Mouse (Mus musculus) erythroblast, adult 5-6 weeks (primary cell): ENCODE results near the gene Arpc3. TPM values are rescaled to one million over a fixed set of nuclear protein-coding genes. Genes with fewer than 3 reads are reported as not detected.
"Not testable (repeated sequence)": the region's sequence is repeated elsewhere in the genome, so short reads cannot be mapped to it uniquely, and the experiment has no call there.

Experiments used
- ATAC-seq: replicated peaks from 2 replicates; pipeline ENCODE4 v1.8.0; 2016; ENCODE audit warnings: moderate number of reproducible peaks, mild to moderate bottlenecking, moderate TSS enrichment, inconsistent platforms; ENCODE audit not compliant: poor library complexity, low FRiP score, severe bottlenecking
- total RNA-seq, 2 experiments: library from RNA; stranded (forward) in 1 of 2; stranded (reverse) in 1 of 2; fragments of 150-400 nt in 1 of 2; fragments of 200-764, 138-1000 nt in 1 of 2; gene quantifications; 2 replicates each; pipeline versions ENCODE4 v1.2.3 to v1.2.4; 2015 to 2017; ENCODE audit warnings: low replicate concordance in 2 of 2

Arpc3 gene
- total RNA-seq, 2 experiments from 2014 or later: 98.4 to 303 TPM

DNA sequence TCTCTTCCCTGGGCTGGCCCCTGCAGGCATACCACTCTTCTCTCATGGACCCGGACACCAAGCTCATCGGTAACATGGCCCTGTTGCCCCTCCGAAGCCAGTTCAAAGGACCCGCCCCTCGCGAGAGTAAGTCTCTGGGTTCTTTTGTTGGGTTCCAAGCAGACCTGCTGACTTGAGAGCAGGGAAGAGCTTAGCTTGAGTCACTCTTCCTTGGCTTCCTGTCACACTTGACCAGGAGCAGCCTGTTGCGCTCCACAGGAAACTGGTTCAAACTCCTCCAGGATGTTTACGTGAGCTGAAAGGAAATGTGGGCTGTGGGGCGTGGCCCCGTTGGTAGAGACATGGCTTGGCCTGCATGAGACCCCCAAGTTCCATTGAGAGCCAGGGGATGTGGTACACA lies 5.1 kb downstream of the Arpc3 start:
- no peak for ATAC-seq

DNA sequence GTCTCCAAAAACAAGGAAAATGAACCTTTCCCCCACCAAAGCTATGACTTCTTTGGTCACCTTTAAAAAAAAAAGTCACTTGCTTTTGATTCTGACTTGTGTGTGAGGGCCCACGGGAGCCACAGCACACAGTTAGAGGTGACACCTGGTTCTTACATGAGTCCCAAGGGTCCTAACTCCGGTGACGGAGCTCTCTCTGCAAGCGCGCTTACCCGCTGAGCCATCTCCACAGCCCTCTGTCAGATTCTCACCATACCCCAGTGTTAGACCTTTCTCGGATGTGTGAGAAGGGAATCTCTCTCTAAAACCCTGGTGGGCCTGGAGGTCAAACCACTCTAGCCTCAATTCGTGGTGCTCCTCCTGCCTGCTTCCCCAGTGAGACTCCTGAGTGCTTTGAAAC lies 5.8 kb downstream of the Arpc3 start:
- ATAC-seq: no peak

DNA sequence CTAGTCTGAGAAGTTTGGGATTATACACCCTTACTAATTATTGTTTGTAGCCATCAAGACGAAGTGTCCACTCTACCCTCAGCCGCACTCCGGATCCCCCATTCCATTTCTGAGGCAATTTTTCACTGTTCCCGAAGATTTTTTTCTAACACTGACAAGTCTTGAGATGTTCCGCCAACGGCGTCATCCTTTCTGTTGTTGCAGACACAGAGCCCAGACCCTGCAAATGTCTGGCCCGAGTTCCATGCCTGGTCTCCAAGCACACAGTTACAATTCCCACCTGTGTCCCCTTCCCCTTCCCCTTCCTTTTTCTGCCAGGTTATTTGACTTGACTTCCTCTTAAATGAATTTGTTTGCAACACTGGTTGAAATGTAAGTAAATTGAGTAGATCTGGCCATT lies 8.2 kb downstream of the Arpc3 start:
- ATAC-seq: no peak

DNA sequence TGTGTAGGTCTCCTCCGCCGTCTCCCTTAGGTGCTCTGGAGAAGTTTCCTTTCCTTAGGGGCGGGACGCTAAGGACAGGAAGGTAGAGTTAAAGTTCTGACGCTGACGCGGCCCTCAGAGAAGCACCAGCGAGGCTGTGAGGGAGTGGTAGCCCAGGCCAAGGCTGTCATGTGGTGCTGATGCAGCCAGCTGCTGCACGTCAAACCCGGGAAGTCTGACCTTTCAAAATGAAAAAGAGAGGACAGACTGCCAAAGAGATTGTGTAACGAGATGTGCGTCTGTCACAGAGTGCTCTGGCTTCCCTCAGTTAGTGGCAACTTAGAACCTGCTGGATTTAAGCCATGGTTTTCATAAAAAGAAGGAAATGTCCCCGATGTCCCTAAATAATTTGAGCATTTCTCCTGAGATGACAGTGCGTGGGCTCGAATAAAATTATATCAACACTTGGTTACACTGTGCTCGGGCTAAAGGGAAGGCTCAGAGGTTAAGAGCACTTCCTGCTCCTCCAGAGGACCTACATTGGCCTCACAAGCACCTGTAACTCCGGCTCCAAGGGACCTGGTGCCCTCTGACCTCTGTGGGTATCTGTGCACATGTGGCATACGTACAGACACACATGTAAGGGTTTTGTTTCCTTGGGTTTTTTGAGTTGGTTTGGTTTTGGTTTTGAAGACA lies 9.1 kb downstream of the Arpc3 start:
- peak; percentile 8; the same call in 1 of the 2 replicates for ATAC-seq

DNA sequence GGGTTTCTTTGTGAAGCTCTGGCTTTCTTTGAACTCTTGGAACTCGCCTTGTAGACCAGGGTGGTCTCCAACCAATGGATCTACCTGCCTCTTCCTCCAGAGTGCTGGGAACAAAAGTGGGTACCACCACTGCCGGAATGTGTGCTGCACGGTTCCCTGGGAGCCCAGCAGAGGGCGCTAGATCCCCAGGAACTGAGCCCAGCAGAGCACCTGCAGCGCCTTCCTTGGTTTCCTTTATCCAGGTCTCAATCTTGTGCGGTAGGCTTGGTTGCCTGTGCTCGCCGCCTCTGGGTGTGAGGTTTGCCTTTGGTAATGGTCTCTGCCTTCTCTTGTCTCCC lies 9.6 kb downstream of the Arpc3 start:
- ATAC-seq: peak; percentile 76

DNA sequence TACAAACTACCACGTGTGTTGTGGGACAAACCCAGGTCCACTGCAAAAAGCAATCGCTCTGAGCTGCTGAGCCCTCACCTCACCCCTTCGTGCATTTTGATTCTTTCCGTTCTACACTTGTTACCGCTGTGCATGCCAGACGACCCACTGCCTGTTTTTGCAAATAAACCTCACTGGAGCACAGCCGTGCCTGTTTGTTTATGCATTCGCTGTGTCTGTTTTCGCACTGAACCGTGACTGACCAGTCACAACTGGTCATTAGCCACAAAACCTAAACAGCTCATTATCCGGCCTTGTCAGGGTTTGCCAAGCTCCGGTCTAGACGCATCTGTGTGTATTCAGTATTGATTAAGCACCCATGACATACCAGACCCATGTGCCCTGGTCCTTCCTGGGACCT lies 10.5 kb downstream of the Arpc3 start:
- no peak for ATAC-seq

DNA sequence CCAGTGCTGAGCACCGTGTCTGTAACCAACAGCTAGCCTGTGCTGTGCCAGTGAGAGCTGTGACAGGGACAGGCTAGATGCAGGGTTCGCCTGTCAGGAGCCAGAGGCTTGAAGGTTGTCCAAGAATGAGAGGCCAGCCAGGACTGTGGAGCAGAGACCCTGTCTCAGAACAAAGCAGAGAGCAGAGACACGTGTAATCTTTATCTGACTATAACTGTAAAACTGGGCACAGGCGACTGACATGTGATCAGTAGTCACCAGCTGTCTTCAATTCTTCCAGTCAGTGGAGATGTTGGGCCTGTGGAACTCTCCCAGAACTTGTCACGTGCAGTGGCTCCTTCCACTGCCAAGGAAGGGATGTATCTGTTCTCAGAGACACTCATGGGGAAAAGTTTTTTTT lies 11.1 kb downstream of the Arpc3 start:
- no peak for ATAC-seq

DNA sequence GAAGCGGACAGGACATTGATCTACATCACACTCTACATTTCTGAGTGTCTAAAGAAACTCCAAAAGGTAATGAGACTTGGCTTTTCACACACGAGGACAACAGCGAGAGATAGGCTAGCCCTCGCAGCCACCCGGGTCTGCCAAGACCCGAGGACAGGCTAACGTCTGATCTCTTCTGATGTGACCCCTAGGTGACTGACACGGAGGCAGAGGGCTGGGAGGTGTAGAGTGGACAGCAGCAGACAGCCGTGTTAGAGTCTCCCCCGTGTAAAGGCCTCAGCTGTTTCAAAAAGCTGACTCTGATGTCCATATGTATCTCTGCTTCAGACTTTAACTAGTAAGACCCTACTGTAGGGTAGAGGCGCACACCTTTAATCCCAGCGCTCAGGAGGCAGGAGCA lies 11.7 kb downstream of the Arpc3 start:
- no peak for ATAC-seq

DNA sequence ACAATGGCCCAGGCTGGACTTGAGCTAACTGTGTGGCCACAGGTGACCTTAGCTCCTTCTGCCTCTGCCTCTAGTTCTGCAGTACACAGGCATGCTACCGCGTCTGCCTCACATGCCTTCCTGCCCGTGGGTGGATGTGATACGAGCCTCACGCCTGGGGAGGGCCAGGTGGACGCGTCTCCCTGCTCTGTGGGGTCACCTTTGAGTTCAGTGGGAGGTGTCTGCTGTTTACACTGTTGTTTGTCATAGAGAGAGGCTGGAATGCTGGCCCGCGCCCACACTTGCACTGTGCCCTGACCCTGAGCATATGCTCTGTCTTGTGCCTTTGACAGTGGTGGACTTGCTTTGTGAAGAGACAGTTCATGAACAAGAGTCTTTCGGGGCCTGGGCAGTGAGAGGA lies 13.9 kb downstream of the Arpc3 start:
- no peak for ATAC-seq

DNA sequence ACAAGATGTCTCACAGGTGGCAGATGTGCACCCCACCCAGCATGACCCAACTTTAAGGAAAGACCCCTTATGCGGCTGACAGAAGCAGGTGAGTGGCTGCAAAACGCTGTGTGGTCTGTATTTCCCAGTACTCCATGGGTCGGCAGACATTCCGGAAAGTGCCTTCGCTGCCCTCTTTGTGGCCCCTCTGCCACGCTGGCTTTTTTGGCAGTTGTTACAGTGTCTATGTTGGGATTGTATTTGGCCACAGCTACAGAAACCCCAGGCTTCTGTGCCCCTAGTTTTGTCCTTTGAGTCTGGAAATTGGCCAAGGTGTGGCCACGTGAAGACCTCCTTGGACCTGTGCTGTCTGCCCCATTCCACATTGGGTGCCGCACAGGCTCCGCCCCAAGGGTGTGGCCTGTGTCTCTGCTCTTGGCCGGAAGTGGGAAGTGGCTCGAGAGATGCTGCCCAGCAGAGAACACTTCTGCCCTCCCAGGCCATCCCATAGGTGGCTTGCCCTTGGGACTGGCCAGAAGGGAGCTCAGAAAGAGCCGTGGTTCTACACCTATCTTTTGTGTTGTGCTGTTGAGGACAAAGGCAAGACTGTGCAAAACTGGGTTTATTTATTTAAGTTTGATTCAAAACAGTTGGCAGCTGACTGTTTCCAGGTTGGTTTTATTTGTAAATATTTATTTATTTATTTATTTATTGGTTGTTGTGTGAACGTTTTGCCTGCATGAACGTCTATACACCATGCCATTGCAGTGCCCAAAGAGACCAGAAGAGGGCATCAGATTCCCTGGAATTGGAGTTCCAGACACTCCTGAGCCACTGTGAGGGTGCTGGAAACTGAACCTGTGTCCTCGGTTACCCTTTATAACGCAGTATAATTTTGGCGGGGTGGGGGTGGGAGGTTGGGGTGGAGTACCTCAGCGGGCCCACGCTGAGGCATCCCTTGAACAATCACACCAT lies 18.3 kb downstream of the Arpc3 start:
- ATAC-seq: no peak

DNA sequence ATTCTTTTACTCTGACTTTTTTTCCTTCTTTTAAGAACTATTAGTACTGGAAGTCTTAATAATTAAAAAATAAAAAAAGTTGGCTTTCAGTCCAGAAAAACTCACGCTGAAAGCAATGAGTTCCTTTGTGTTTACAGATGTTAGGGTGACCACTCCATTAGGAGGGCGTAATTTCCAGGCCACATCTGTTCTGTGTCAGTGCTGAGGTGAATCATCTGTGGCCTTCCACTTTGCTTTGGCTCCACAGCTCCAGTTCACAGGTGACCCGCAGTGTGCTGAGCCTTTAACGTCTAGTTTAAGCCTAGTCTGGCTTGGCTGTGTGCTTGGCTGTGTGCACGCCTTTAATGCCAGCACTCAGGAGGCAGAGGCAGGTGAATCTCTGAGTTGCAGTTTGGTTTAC lies 20.2 kb downstream of the Arpc3 start:
- no peak for ATAC-seq

DNA sequence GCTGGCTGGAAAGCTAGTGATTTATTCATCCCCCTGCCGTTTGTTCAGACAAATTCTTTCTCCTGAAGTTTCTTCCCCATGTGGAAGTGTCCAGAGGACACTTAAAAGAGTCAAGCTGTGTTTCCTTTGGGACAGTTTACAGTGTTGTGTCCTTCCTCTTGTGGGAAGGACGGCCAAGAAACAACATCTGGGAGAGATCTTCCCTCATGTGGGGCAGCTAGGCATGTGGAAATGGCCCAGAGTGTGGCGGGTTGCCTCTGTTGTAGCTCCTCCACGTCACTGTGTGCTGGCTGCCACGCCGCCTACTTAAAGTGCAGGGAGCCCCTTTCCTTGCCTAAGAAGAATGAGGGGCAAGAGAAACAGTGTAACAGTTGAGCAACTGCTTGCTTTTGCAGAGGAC lies 21.1 kb downstream of the Arpc3 start:
- ATAC-seq: no peak

DNA sequence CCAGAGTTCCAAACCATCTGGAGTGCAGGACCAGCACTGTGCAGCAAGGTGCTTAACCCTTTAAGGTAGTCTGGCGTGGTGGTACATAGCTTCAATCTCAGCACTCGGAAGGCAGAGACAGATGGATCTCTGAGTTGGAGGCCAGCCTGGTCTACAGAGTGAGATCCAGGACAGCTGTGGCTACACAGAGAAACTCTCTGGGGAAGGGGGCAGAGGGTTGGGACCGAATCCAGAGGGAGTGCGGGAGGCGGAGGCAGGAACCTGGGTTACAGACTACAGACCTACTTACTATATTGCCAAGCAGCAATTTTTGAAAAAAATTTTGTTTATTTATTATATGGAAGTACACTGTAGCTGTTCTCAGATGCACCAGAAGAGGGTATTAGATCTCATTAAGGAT lies 22.7 kb downstream of the Arpc3 start:
- ATAC-seq: no peak

DNA sequence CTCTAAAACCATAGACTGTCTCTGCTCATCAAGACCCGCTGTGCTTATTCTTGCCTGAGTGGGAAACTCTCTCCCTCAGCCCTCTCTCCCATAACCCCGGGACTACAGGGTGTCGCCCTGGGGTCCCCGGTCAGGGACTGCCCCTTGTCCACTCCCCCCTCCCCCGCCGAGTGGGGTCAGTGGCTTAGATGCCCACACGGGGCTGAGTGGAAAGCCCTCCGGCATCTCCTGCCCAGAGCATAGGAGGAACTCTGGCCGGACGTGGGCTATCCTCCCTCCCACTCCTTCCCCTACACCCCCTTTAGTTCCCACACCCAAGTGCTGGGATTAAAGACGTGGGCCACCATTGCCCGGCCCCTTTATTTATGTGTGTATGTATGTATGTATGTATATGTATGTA lies 23.8 kb downstream of the Arpc3 start:
- ATAC-seq: no peak

DNA sequence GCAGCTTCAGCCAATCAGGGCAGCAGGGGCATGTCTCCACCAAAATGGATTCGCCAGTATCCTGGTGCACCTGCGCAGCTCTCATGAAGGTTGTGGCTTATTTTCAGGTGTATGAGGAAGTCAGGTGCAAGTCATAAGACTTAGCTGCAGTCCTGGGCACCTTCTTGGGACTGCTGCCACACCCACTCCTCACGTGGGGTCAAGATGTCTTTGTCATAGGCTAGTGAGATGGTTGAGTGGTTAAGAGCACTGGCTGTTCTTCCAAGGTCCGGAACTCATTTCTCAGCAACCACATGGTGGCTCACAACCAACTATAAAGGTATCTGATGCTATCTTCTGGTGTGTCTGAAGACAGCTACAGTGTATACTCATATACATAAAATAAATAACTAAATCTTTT lies 29.0 kb downstream of the Arpc3 start:
- not testable (repeated sequence) for ATAC-seq

DNA sequence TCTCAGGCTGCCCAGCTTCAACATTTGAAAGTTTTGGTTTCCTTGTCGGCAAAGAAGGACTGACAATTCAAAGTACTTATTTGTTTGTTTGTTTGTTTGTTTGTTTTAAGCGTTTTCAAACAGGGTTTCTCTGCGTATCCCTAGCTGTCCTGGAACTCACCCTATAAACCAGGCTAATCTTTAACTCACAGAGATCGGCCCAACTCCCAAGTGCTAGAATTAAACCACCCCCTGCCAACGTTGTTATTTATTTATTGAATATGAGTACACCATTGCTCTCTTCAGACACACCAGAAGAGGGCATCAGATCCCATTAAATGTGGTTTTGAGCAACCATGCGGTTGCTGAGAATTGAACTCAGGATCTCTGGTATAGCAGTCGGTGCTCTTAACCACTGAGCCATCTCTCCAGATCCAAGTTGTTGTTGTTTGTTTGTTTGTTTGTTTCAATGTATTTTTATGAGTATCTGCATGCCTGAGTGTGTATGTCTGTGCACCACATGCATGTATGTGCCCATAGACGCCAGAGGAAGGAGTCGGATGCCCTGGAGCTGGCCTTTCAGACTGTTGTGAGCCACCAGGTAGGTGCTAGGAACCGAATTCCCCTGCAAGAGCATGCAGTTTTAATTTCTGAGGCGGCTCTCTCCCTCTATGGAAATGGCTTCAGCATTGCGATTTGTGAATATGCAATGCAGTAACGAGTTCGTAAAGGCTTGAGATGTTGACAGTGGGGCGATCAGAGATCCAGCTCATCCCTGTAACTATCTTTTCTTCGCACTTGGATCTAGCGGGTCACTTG lies 29.8 kb downstream of the Arpc3 start, which contains the start of gene Anapc7:
Anapc7 (plus strand) TSS at position 423 of the 798 bp plus-strand sequence.
- ATAC-seq: peak; percentile 51

DNA sequence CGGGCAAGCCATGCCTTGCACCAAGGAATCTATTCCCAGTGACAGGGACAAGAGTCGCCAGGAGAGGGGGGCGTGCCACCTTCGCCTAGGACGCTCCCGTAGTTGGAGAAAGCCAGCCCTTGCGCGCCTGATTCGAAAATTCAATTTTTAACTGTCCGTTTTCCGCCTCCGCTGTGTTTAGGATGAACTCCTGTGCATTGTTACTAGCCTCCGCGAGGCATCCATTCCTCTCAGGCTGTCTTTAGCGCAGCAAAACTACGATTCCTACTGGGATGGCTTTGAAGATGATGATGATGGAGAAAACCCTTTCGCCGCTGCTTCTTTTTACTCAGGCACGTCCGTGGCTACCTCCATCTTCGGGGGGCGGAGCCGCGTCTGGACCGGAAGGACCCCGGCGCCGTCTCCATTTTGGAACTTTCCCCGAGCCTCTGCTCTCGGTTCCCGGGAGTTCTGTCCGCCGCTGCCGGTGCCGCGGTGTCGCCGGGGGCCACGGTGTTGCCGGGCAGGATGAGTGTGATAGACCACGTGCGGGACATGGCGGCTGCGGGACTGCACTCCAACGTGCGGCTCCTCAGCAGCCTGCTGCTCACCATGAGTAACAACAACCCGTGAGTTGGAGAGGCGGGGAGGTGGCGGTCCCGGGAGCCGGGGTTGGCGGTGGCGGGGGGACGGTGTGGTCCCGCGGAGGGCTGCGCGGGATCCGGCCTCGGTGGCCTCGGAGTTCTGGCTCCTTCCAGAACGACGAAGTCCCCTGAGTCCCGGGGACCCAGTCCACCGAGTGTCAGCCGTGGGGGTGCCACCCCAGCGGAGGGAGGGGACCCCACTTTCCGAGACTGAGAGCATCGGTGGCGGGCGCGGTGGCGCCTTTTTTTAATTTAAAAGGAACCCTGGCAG lies 30.6 kb downstream of the Arpc3 start:
- ATAC-seq: peak; percentile 93

DNA sequence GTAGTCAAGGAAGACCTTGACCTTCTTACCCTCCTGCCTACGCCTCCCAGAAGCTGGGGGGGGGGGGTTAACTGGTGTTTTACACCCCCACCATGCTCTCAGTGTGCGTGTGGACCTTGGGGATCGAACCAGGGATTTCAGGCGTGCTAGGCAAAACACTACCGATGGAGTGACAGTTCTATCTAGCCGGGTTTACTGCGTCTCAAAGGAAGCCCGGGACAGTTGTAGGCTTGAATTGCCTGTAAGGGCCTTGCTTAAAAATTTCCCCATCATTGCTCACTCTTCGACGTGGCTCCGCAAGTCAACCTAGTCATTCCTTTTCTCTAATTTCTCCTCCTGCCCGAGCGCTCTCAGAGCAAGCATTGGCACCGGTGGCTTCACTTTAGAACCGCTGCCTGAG lies 31.4 kb downstream of the Arpc3 start:
- peak; percentile 37; the same call in 1 of the 2 replicates for ATAC-seq

DNA sequence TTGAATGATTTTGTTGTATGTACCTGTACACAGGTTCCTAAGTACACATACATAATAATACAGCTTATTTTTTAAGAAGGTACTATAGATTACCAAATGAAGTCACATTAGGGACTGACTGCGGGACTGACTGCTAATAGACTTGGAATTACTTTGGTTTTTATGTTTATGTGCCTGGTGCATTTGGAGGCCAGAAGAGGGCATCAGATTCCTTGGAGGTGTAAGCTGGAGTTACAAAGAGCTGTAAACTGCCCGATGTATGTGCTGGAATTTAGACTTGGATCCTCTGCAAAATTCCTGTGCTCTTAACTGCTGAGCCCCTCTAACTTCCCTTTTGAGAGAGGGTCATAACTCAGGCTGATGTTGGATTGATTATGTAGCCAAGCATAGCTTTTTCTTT lies 33.9 kb downstream of the Arpc3 start:
- ATAC-seq: no peak
